Mouse (Mus musculus): Measurements from ENCODE around the gene Nhs.

DNA sequence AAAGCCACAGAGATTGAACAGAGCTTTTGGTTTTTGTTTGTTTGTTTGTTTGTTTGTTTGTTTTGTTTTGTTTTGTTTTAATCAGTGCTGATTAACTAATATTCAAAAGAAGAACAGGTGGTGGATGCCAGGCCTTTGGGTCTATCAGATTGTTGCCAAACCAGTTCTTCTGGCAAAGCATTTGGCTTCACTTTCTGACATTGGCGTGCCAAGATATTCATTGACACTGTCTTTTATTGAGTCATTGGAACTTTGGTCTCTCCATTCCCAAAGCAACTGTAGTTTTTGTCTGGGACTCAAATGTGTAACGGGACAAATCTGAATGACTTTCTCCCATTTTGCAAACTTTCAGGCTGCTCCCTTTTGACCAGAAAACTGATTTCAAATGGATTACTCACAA lies 109.9 kb downstream of the Nhs start:
- no peak for TF ChIP-seq CTCF (IDR thresholded peaks at IDR 0.05; ENCODE audit: control insufficient read depth, insufficient read depth, insufficient read length)
- TF ChIP-seq USF1 (IDR thresholded peaks at IDR 0.05; ENCODE audit: low read depth): no peak
